Mouse (Mus musculus): ENCODE data around the gene Enpp1. TPM values are rescaled to one million over a fixed set of nuclear protein-coding genes. Genes with fewer than 3 reads are reported as not detected.
A peak's percentile ranks its signal among the peaks of the same experiment; 100 is the strongest.

The Enpp1 gene
- polyA plus RNA-seq, 1 experiment from 2014 or later: 1.4 TPM

GRCm38 (mm10) chr10:24741229-24742198 is 29.6 kb upstream of the Enpp1 start:
- Histone ChIP-seq H3K9me3 (replicated peaks; ENCODE audit: control insufficient read depth, low read length) (no peaks in the 10 kb centered on the region), H3K4me3 (ENCODE audit: low read depth, low read length) (no peak overlapping the region), H3K4me1 (ENCODE audit: control insufficient read depth, insufficient read depth, low read length) (no peaks in the 10 kb centered on the region), H3K4me2 (ENCODE audit: low read depth, low read length) (no peak overlapping the region), H3K36me3 (replicated peaks; ENCODE audit: control insufficient read depth, insufficient read depth, low read depth, low read length) (no peaks in the 10 kb centered on the region), H3K27me3 (ENCODE audit: control insufficient read depth, insufficient read depth, low read length) (no peaks in the 10 kb centered on the region), H3K9ac (replicated peaks; ENCODE audit: low read length) (no peak overlapping the region), H3K27ac (replicated peaks; ENCODE audit: low read depth, low read length) (no peak overlapping the region)
- DNase-seq (ENCODE audit: low spot score) (no peak), ATAC-seq (replicated peaks; ENCODE audit: insufficient number of reproducible peaks, low FRiP score, low TSS enrichment, low read depth) (no peak)
- 73% methylated on average over 7 of the region's 7 CpGs for WGBS

GRCm38 (mm10) chr10:24739171-24739570 is 27.2 kb upstream of the Enpp1 start:
- Histone ChIP-seq H3K4me3 (ENCODE audit: low read depth, low read length) (no peak overlapping the region), H3K27me3 (ENCODE audit: control insufficient read depth, insufficient read depth, low read length) (no peaks in the 10 kb centered on the region), H3K9ac (replicated peaks; ENCODE audit: low read length) (no peak overlapping the region), H3K9me3 (replicated peaks; ENCODE audit: control insufficient read depth, low read length) (no peaks in the 10 kb centered on the region), H3K4me1 (ENCODE audit: control insufficient read depth, insufficient read depth, low read length) (no peaks in the 10 kb centered on the region), H3K4me2 (ENCODE audit: low read depth, low read length) (no peak overlapping the region), H3K27ac (replicated peaks; ENCODE audit: low read depth, low read length) (no peak overlapping the region), H3K36me3 (replicated peaks; ENCODE audit: control insufficient read depth, insufficient read depth, low read depth, low read length) (no peaks in the 10 kb centered on the region)
- DNase-seq (ENCODE audit: low spot score): no peak
- WGBS: 90% methylated on average over 2 of the region's 2 CpGs
- no peak for ATAC-seq (replicated peaks; ENCODE audit: insufficient number of reproducible peaks, low FRiP score, low TSS enrichment, low read depth)

- Histone ChIP-seq H3K36me3 (replicated peaks; ENCODE audit: control insufficient read depth, insufficient read depth, low read depth, low read length) (no peaks in the 10 kb centered on the region), H3K9me3 (replicated peaks; ENCODE audit: control insufficient read depth, low read length) (no peaks in the 10 kb centered on the region), H3K27me3 (ENCODE audit: control insufficient read depth, insufficient read depth, low read length) (no peaks in the 10 kb centered on the region), H3K4me1 (ENCODE audit: control insufficient read depth, insufficient read depth, low read length) (no peaks in the 10 kb centered on the region), H3K4me3 (ENCODE audit: low read depth, low read length) (no peak overlapping the region), H3K9ac (replicated peaks; ENCODE audit: low read length) (no peak overlapping the region), H3K27ac (replicated peaks; ENCODE audit: low read depth, low read length) (no peak overlapping the region), H3K4me2 (ENCODE audit: low read depth, low read length) (no peak overlapping the region)
- WGBS: 68% methylated on average over 2 of the region's 2 CpGs
- DNase-seq (ENCODE audit: low spot score): peak; percentile 57
- ATAC-seq (replicated peaks; ENCODE audit: insufficient number of reproducible peaks, low FRiP score, low TSS enrichment, low read depth): no peak
These were observed 26.5 kb upstream of the Enpp1 start for GRCm38 (mm10) chr10:24738456-24738855.

- Histone ChIP-seq H3K9ac (replicated peaks; ENCODE audit: low read length) (no peak overlapping the region), H3K9me3 (replicated peaks; ENCODE audit: control insufficient read depth, low read length) (no peaks in the 10 kb centered on the region), H3K4me2 (ENCODE audit: low read depth, low read length) (no peak overlapping the region), H3K36me3 (replicated peaks; ENCODE audit: control insufficient read depth, insufficient read depth, low read depth, low read length) (no peaks in the 10 kb centered on the region), H3K4me3 (ENCODE audit: low read depth, low read length) (no peak overlapping the region), H3K27ac (replicated peaks; ENCODE audit: low read depth, low read length) (no peak overlapping the region), H3K27me3 (ENCODE audit: control insufficient read depth, insufficient read depth, low read length) (no peaks in the 10 kb centered on the region), H3K4me1 (ENCODE audit: control insufficient read depth, insufficient read depth, low read length) (no peaks in the 10 kb centered on the region)
- WGBS: 89% methylated on average over 5 of the region's 5 CpGs
- ATAC-seq (replicated peaks; ENCODE audit: insufficient number of reproducible peaks, low FRiP score, low TSS enrichment, low read depth): no peak
- no peak for DNase-seq (ENCODE audit: low spot score)
These were observed 23.2 kb upstream of the Enpp1 start for GRCm38 (mm10) chr10:24735027-24735777.

- WGBS: 84% methylated on average over 4 of the region's 4 CpGs
- Histone ChIP-seq H3K27ac (replicated peaks; ENCODE audit: low read depth, low read length) (no peak overlapping the region), H3K4me1 (ENCODE audit: control insufficient read depth, insufficient read depth, low read length) (no peaks in the 10 kb centered on the region), H3K4me3 (ENCODE audit: low read depth, low read length) (no peak overlapping the region), H3K27me3 (ENCODE audit: control insufficient read depth, insufficient read depth, low read length) (no peaks in the 10 kb centered on the region), H3K4me2 (ENCODE audit: low read depth, low read length) (no peak overlapping the region), H3K36me3 (replicated peaks; ENCODE audit: control insufficient read depth, insufficient read depth, low read depth, low read length) (no peaks in the 10 kb centered on the region), H3K9ac (replicated peaks; ENCODE audit: low read length) (no peak overlapping the region), H3K9me3 (replicated peaks; ENCODE audit: control insufficient read depth, low read length) (no peaks in the 10 kb centered on the region)
- no peak for DNase-seq (ENCODE audit: low spot score)
- ATAC-seq (replicated peaks; ENCODE audit: insufficient number of reproducible peaks, low FRiP score, low TSS enrichment, low read depth): no peak
These were observed 15.5 kb upstream of the Enpp1 start for GRCm38 (mm10) chr10:24727478-24727877.

GRCm38 (mm10) chr10:24725197-24725596 is 13.2 kb upstream of the Enpp1 start:
- no peaks in the 10 kb centered on the region for H3K9me3 ChIP-seq (replicated peaks; ENCODE audit: control insufficient read depth, low read length)
- H3K4me3 ChIP-seq (ENCODE audit: low read depth, low read length): no peak overlapping the region
- no peak overlapping the region for H3K27ac ChIP-seq (replicated peaks; ENCODE audit: low read depth, low read length)
- H3K36me3 ChIP-seq (replicated peaks; ENCODE audit: control insufficient read depth, insufficient read depth, low read depth, low read length): no peaks in the 10 kb centered on the region
- no peak overlapping the region for H3K4me2 ChIP-seq (ENCODE audit: low read depth, low read length)
- WGBS: 85% methylated on average over 2 of the region's 2 CpGs
- no peaks in the 10 kb centered on the region for H3K4me1 ChIP-seq (ENCODE audit: control insufficient read depth, insufficient read depth, low read length)
- DNase-seq (ENCODE audit: low spot score): no peak
- H3K9ac ChIP-seq (replicated peaks; ENCODE audit: low read length): no peak overlapping the region
- no peaks in the 10 kb centered on the region for H3K27me3 ChIP-seq (ENCODE audit: control insufficient read depth, insufficient read depth, low read length)
- no peak for ATAC-seq (replicated peaks; ENCODE audit: insufficient number of reproducible peaks, low FRiP score, low TSS enrichment, low read depth)

GRCm38 (mm10) chr10:24721841-24722240 is 9.9 kb upstream of the Enpp1 start:
- DNase-seq (ENCODE audit: low spot score): no peak
- 96% methylated on average over 3 of the region's 3 CpGs for WGBS

GRCm38 (mm10) chr10:24719383-24719782 is 7.4 kb upstream of the Enpp1 start:
- WGBS: 80% methylated on average over 4 of the region's 4 CpGs

More at GRCm38 (mm10) chr10:24721841-24722240, 9.9 kb upstream of the Enpp1 start:
- no peak overlapping the region for H3K4me3 ChIP-seq (ENCODE audit: low read depth, low read length)
- H3K36me3 ChIP-seq (replicated peaks; ENCODE audit: control insufficient read depth, insufficient read depth, low read depth, low read length): no peaks in the 10 kb centered on the region
- no peaks in the 10 kb centered on the region for H3K9me3 ChIP-seq (replicated peaks; ENCODE audit: control insufficient read depth, low read length)
- no peak overlapping the region for H3K27ac ChIP-seq (replicated peaks; ENCODE audit: low read depth, low read length)
- no peaks in the 10 kb centered on the region for H3K27me3 ChIP-seq (ENCODE audit: control insufficient read depth, insufficient read depth, low read length)
- H3K4me2 ChIP-seq (ENCODE audit: low read depth, low read length): no peak overlapping the region
- no peak for ATAC-seq (replicated peaks; ENCODE audit: insufficient number of reproducible peaks, low FRiP score, low TSS enrichment, low read depth)
- H3K4me1 ChIP-seq (ENCODE audit: control insufficient read depth, insufficient read depth, low read length): no peaks in the 10 kb centered on the region
- no peak overlapping the region for H3K9ac ChIP-seq (replicated peaks; ENCODE audit: low read length)

More at GRCm38 (mm10) chr10:24719383-24719782, 7.4 kb upstream of the Enpp1 start:
- H3K27ac ChIP-seq (replicated peaks; ENCODE audit: low read depth, low read length): no peak overlapping the region
- no peak for DNase-seq (ENCODE audit: low spot score)
- no peaks in the 10 kb centered on the region for H3K36me3 ChIP-seq (replicated peaks; ENCODE audit: control insufficient read depth, insufficient read depth, low read depth, low read length)
- no peaks in the 10 kb centered on the region for H3K27me3 ChIP-seq (ENCODE audit: control insufficient read depth, insufficient read depth, low read length)
- H3K4me1 ChIP-seq (ENCODE audit: control insufficient read depth, insufficient read depth, low read length): no peaks in the 10 kb centered on the region
- H3K4me2 ChIP-seq (ENCODE audit: low read depth, low read length): no peak overlapping the region
- ATAC-seq (replicated peaks; ENCODE audit: insufficient number of reproducible peaks, low FRiP score, low TSS enrichment, low read depth): no peak
- H3K9me3 ChIP-seq (replicated peaks; ENCODE audit: control insufficient read depth, low read length): no peaks in the 10 kb centered on the region
- no peak overlapping the region for H3K4me3 ChIP-seq (ENCODE audit: low read depth, low read length)
- H3K9ac ChIP-seq (replicated peaks; ENCODE audit: low read length): no peak overlapping the region

Measured in embryonic facial prominence, embryonic 11.5 days (tissue).